ENCODE assay signal across 28 mouse cellular contexts in genomic region chr12:107860358-107860757, GRCm38 (mm10).
DNase-seq lines count a peak whose midpoint lies in the region; ATAC-seq and TF ChIP-seq lines count a peak whose summit lies in the region.
"Had no signal": no experiment of that assay in that cellular context is flagged by ENCODE, and none has a peak within 500 bp of the region (broad histone marks: within the 10 kb centered on the region; RNA-seq: fewer than 3 reads in every experiment).

No protein-coding gene starts in this region.

- no peaks in the 10 kb centered on the region for H3K36me3 ChIP-seq in forebrain, embryonic 11.5 days (ENCODE audit: control insufficient read depth, insufficient read depth, low read length)
- H3K36me3 ChIP-seq in forebrain, postnatal 0 days (ENCODE audit: insufficient read depth) = no peaks in the 10 kb centered on the region
- no peaks in the 10 kb centered on the region for H3K36me3 ChIP-seq in hindbrain, embryonic 10.5 days
- no peaks in the 10 kb centered on the region for H3K36me3 ChIP-seq in hindbrain, embryonic 12.5 days
- H3K36me3 ChIP-seq in forebrain, embryonic 13.5 days (ENCODE audit: poor library complexity, severe bottlenecking) = no peaks in the 10 kb centered on the region
- H3K36me3 ChIP-seq in forebrain, embryonic 16.5 days (ENCODE audit: control insufficient read depth, insufficient read depth) = no peaks in the 10 kb centered on the region
- H3K36me3 ChIP-seq: embryonic facial prominence, embryonic 10.5 days; embryonic facial prominence, embryonic 13.5 days; heart, embryonic 10.5 days; heart, embryonic 13.5 days; hindbrain, embryonic 13.5 days; intestine, embryonic 15.5 days had no signal

- H3K9ac ChIP-seq in forebrain, embryonic 11.5 days (ENCODE audit: low read length) = no peak overlapping the region
- no peak overlapping the region for H3K9ac ChIP-seq in forebrain, postnatal 0 days
- no peak overlapping the region for H3K9ac ChIP-seq in hindbrain, embryonic 12.5 days
- no peak overlapping the region for H3K9ac ChIP-seq in forebrain, embryonic 13.5 days
- H3K9ac ChIP-seq in forebrain, embryonic 16.5 days (replicated peaks; ENCODE audit: low read depth, low read length) = no peak overlapping the region
- H3K9ac ChIP-seq: embryonic facial prominence, embryonic 13.5 days; heart, embryonic 13.5 days; hindbrain, embryonic 13.5 days; intestine, embryonic 15.5 days had no signal

- TF ChIP-seq CTCF in forebrain, postnatal 0 days (IDR thresholded peaks at IDR 0.05; ENCODE audit: low read depth) = no peak

- H3K4me1 ChIP-seq in forebrain, embryonic 11.5 days (replicated peaks; ENCODE audit: control insufficient read depth, insufficient read depth, low read length) = peaks cover 2% of the 10 kb centered on the region; the same call in 1 of the 2 replicates
- H3K4me1 ChIP-seq in forebrain, postnatal 0 days (ENCODE audit: insufficient read depth) = no peaks in the 10 kb centered on the region
- H3K4me1 ChIP-seq in hindbrain, embryonic 10.5 days (replicated peaks) = peaks cover 22% of the 10 kb centered on the region
- peaks cover 15% of the 10 kb centered on the region for H3K4me1 ChIP-seq in hindbrain, embryonic 12.5 days
- peaks cover 24% of the 10 kb centered on the region for H3K4me1 ChIP-seq in forebrain, embryonic 13.5 days
- H3K4me1 ChIP-seq in forebrain, embryonic 16.5 days (replicated peaks; ENCODE audit: control insufficient read depth, insufficient read depth, low read length) = peaks cover 4% of the 10 kb centered on the region; the same call in 1 of the 2 replicates
- H3K4me1 ChIP-seq: heart, embryonic 13.5 days had no signal

- no peak overlapping the region for H3K27ac ChIP-seq in forebrain, embryonic 11.5 days (ENCODE audit: low read depth, low read length)
- H3K27ac ChIP-seq in forebrain, postnatal 0 days (ENCODE audit: low read depth, low read length) = no peak overlapping the region
- peak overlapping the region; percentile 64; the same call in 1 of the 2 replicates for H3K27ac ChIP-seq in hindbrain, embryonic 10.5 days
- H3K27ac ChIP-seq in hindbrain, embryonic 12.5 days = no peak overlapping the region
- peak overlapping the region; percentile 66 for H3K27ac ChIP-seq in forebrain, embryonic 13.5 days
- 0 out of 2 replicates have a peak overlapping the region, but pooled peaks have one; percentile 36 for H3K27ac ChIP-seq in forebrain, embryonic 16.5 days (ENCODE audit: low read length)
- H3K27ac ChIP-seq: embryonic facial prominence, embryonic 13.5 days; gastrocnemius, adult 2 months; heart, embryonic 10.5 days; heart, embryonic 13.5 days; hindbrain, embryonic 13.5 days; intestine, embryonic 15.5 days had no signal

- no peak for ATAC-seq in forebrain, embryonic 11.5 days (replicated peaks; ENCODE audit: low FRiP score)
- no peak for ATAC-seq in forebrain, postnatal 0 days
- no peak for ATAC-seq in hindbrain, embryonic 12.5 days (ENCODE audit: low FRiP score)
- peak; percentile 52; the same call in 1 of the 2 replicates for ATAC-seq in forebrain, embryonic 13.5 days
- ATAC-seq in forebrain, embryonic 16.5 days = no peak
- ATAC-seq: activated CD4-positive, CD25-positive, alpha-beta regulatory T cell, adult 4 months; hindbrain, embryonic 16.5 days; intestine, embryonic 15.5 days had no signal

- H3K4me3 ChIP-seq in forebrain, embryonic 11.5 days (ENCODE audit: low read depth, low read length) = no peak overlapping the region
- no peak overlapping the region for H3K4me3 ChIP-seq in forebrain, postnatal 0 days (ENCODE audit: low read depth, low read length)
- H3K4me3 ChIP-seq in hindbrain, embryonic 10.5 days = no peak overlapping the region
- H3K4me3 ChIP-seq in hindbrain, embryonic 12.5 days = no peak overlapping the region
- H3K4me3 ChIP-seq in forebrain, embryonic 13.5 days = no peak overlapping the region
- no peak overlapping the region for H3K4me3 ChIP-seq in forebrain, embryonic 16.5 days (replicated peaks; ENCODE audit: low read length)
- H3K4me3 ChIP-seq: embryonic facial prominence, embryonic 10.5 days; embryonic facial prominence, embryonic 13.5 days; erythroblast, embryonic 14.5 days; gastrocnemius, adult 2 months; heart, embryonic 10.5 days; heart, embryonic 13.5 days; hindbrain, embryonic 13.5 days; intestine, embryonic 15.5 days had no signal

- H3K9me3 ChIP-seq in forebrain, embryonic 11.5 days (ENCODE audit: control insufficient read depth, low read length) = no peaks in the 10 kb centered on the region
- H3K9me3 ChIP-seq in forebrain, postnatal 0 days (ENCODE audit: low read length) = no peaks in the 10 kb centered on the region
- 0 out of 2 replicates have a peak, but pooled peaks cover 4% of the 10 kb centered on the region for H3K9me3 ChIP-seq in hindbrain, embryonic 10.5 days
- no peaks in the 10 kb centered on the region for H3K9me3 ChIP-seq in hindbrain, embryonic 12.5 days (replicated peaks)
- H3K9me3 ChIP-seq in forebrain, embryonic 13.5 days (replicated peaks) = no peaks in the 10 kb centered on the region
- H3K9me3 ChIP-seq in forebrain, embryonic 16.5 days (ENCODE audit: control insufficient read depth, low read length) = peaks cover 3% of the 10 kb centered on the region
- H3K9me3 ChIP-seq: embryonic facial prominence, embryonic 10.5 days; embryonic facial prominence, embryonic 13.5 days; heart, embryonic 10.5 days; heart, embryonic 13.5 days; intestine, embryonic 15.5 days had no signal

- H3K27me3 ChIP-seq in forebrain, embryonic 11.5 days (ENCODE audit: control insufficient read depth, insufficient read depth, low read length) = no peaks in the 10 kb centered on the region
- H3K27me3 ChIP-seq in forebrain, postnatal 0 days (ENCODE audit: insufficient read depth, low read length) = no peaks in the 10 kb centered on the region
- H3K27me3 ChIP-seq in hindbrain, embryonic 10.5 days (ENCODE audit: insufficient read depth, poor library complexity, severe bottlenecking) = no peaks in the 10 kb centered on the region
- no peaks in the 10 kb centered on the region; the same call in 1 of the 2 replicates for H3K27me3 ChIP-seq in hindbrain, embryonic 12.5 days
- no peaks in the 10 kb centered on the region for H3K27me3 ChIP-seq in forebrain, embryonic 13.5 days
- H3K27me3 ChIP-seq in forebrain, embryonic 16.5 days (replicated peaks; ENCODE audit: control insufficient read depth, insufficient read depth, low read length) = no peaks in the 10 kb centered on the region
- H3K27me3 ChIP-seq: embryonic facial prominence, embryonic 13.5 days; heart, embryonic 13.5 days; intestine, embryonic 15.5 days had no signal

- no peak overlapping the region for H3K4me2 ChIP-seq in forebrain, embryonic 11.5 days (ENCODE audit: low read depth, low read length, severe bottlenecking)
- no peak overlapping the region for H3K4me2 ChIP-seq in forebrain, postnatal 0 days (ENCODE audit: low read depth)
- H3K4me2 ChIP-seq in hindbrain, embryonic 12.5 days (replicated peaks) = no peak overlapping the region
- no peak overlapping the region for H3K4me2 ChIP-seq in forebrain, embryonic 13.5 days
- no peak overlapping the region for H3K4me2 ChIP-seq in forebrain, embryonic 16.5 days (ENCODE audit: low read length)
- H3K4me2 ChIP-seq: embryonic facial prominence, embryonic 13.5 days; heart, embryonic 13.5 days; hindbrain, embryonic 13.5 days; intestine, embryonic 15.5 days had no signal

- 84% methylated on average over 6 of the region's 6 CpGs for WGBS in forebrain, embryonic 11.5 days
- 70% methylated on average over 6 of the region's 6 CpGs for WGBS in forebrain, postnatal 0 days
- WGBS in hindbrain, embryonic 10.5 days = 85% methylated on average over 6 of the region's 6 CpGs
- 89% methylated on average over 6 of the region's 6 CpGs for WGBS in hindbrain, embryonic 12.5 days
- WGBS in forebrain, embryonic 13.5 days = 72% methylated on average over 6 of the region's 6 CpGs
- WGBS in forebrain, embryonic 16.5 days = 69% methylated on average over 6 of the region's 6 CpGs

- peak; percentile 25 for DNase-seq in forebrain, embryonic 11.5 days (ENCODE audit: low spot score)
- no peak for DNase-seq in forebrain, postnatal 0 days
- no peak for DNase-seq in hindbrain, embryonic 10.5 days (ENCODE audit: low spot score)
- no peak for DNase-seq in right cerebral cortex, postnatal 25 days
- DNase-seq: adrenal gland, adult 8-10 months; adrenal gland, postnatal 25 days; cerebellum, adult 11-12 months; cerebellum, adult 8-10 months; cerebellum, postnatal 10 days; cerebellum, postnatal 36 days; embryo, embryonic 11 days; gastrocnemius, adult 2 months; gastrocnemius, postnatal 14 days; heart, adult 18-20 months; heart, postnatal 14 days; heart, postnatal 4 days had no signal

Comparison
In these comparisons a context has a peak if more than half of its experiments do, and no peak if none do; other contexts are left out.
1. H3K27ac ChIP-seq: peak in hindbrain, embryonic 10.5 days (single experiment), forebrain, embryonic 13.5 days (single experiment) and forebrain, embryonic 16.5 days (single experiment); none in forebrain, embryonic 11.5 days (single experiment), forebrain, postnatal 0 days (single experiment) and hindbrain, embryonic 12.5 days (single experiment).